Mouse (Mus musculus) stomach, embryonic 14.5 days (tissue): ENCODE measurements at regions not wholly inside any gene's neighbourhood (a gene's known extent, or its start where the extent isn't known, plus 50 kb on each side); places are given as distances from the start of the nearest gene placed in this dataset.
A peak's percentile ranks its signal among the peaks of the same experiment; 100 is the strongest.

ENCODE experiments used
- ATAC-seq: fragments of 200-750 bp; cut with Nextera tagmentation; 2 replicates; pipeline ENCODE4 v1.8.0; 2017; ENCODE audit warnings: low read depth, moderate TSS enrichment; ENCODE audit not compliant: insufficient number of reproducible peaks, insufficient read depth, low FRiP score
- H3K27ac ChIP-seq: fragments of 300-500 bp; sonication (generic); 2 replicates; pipeline ENCODE4 v1.5.1; 2014; ENCODE audit warnings: mild to moderate bottlenecking, low read length, moderate library complexity, mixed read lengths
- H3K27me3 ChIP-seq: fragments of 300-500 bp; sonication (generic); 2 replicates; pipeline ENCODE4 v1.6.1; 2014; ENCODE audit warnings: low read length, control low read depth, mixed read lengths; ENCODE audit not compliant: control insufficient read depth, insufficient read depth
- H3K36me3 ChIP-seq: fragments of 300-500 bp; sonication (generic); 2 replicates; pipeline ENCODE4 v1.6.1; 2014; ENCODE audit warnings: mild to moderate bottlenecking, control low read depth, low read length, moderate library complexity, mixed read lengths; ENCODE audit not compliant: control insufficient read depth, insufficient read depth
- H3K4me1 ChIP-seq: fragments of 300-500 bp; sonication (generic); 2 replicates; pipeline ENCODE4 v1.6.1; 2014; ENCODE audit warnings: low read length, control low read depth, mixed read lengths; ENCODE audit not compliant: control insufficient read depth, insufficient read depth
- H3K4me2 ChIP-seq: fragments of 300-500 bp; sonication (generic); replicated peaks from 2 replicates; pipeline ENCODE4 v1.6.1; 2014; ENCODE audit warnings: low read depth, low read length, control low read depth
- H3K4me3 ChIP-seq: fragments of 300-500 bp; sonication (generic); 2 replicates; pipeline ENCODE4 v1.5.1; 2014; ENCODE audit warnings: low read depth, low read length, control low read depth
- H3K9ac ChIP-seq: fragments of 300-500 bp; sonication (generic); replicated peaks from 2 replicates; pipeline ENCODE4 v1.6.1; 2014; ENCODE audit warnings: low read depth, mild to moderate bottlenecking, control low read depth, low read length, moderate library complexity, mixed read lengths
- H3K9me3 ChIP-seq: fragments of 300-500 bp; sonication (generic); 2 replicates; pipeline ENCODE4 v1.6.1; 2016; ENCODE audit warnings: low read depth, low read length, control low read depth; ENCODE audit not compliant: control insufficient read depth
- WGBS: fragments of 180-500 bp; shearing (Covaris S2); extraction: QIAGEN DNeasy Blood & Tissue Kit; methylation state at CpG from one replicate; pipeline ENCODE4 v1.1.7; 2014; 5-methylcytosine and 5-hydroxymethylcytosine counted together

- Histone ChIP-seq H3K9ac (no peak overlapping the region), H3K4me1 (no peaks in the 10 kb centered on the region), H3K4me2 (no peak overlapping the region), H3K27ac (no peak overlapping the region), H3K4me3 (no peak overlapping the region), H3K27me3 (no peaks in the 10 kb centered on the region), H3K36me3 (no peaks in the 10 kb centered on the region), H3K9me3 (no peaks in the 10 kb centered on the region)
- 65% methylated on average over 4 of the region's 4 CpGs for WGBS
- ATAC-seq = no peak
Observed at GRCm38 (mm10) chr14:102891552-102891951, 90.9 kb downstream of the Kctd12 start.

DNA sequence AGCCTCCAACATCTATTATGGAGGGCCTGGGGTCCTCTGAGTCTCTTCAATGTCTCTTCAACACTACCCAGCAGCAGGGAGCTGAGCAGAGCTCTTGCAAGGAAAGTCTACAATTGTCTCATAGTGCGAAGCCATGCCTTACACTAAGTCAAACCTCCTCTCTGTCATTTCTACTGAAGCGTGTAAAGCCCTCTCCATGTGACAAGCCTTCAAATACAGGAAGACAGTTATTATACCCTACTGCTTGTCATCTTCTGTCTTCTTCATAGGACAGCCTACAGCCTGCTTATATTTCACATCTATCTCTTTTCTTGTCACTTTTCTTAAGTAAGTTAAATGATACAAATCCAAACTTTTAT is 97.2 kb downstream of the Kctd12 start:
- ATAC-seq = no peak

DNA sequence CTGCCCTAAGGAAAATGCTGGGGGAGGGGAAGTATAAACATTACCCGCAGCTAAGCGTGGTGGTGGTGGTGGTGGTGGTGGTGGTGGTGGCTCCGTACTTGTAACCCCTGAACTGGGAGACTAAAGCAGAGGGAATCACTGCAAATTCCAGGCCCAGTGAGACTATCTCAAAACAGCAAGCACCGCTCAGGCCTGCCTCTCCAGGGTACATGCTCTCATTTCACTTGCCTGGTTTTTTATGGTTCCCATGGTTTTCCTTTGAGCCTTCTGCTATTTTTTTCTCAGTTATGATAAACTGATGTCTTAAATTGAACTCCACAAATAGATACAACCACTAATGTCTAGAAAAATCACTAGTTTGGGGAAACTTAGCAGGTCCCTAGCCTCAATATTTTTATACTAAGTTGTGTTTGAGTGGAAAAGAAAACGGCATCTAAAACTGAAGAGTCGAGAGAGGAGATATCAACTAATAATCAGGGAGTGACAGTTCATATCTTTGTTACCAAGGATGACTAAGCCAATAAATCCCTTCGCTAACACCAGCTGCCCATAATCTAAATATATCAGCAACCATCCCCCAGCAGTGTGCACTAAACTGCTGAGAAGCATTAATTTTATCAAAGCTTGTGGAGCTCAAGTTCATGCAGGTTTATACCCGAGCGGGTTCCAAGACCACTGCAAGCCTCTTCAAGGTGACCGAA is 97.7 kb downstream of the Kctd12 start:
- WGBS = 71% methylated on average over 10 of the region's 10 CpGs
- no peak overlapping the region for H3K4me2 ChIP-seq
- H3K4me3 ChIP-seq = no peak overlapping the region
- no peak overlapping the region for H3K27ac ChIP-seq
- no peaks in the 10 kb centered on the region for H3K36me3 ChIP-seq
- no peaks in the 10 kb centered on the region for H3K27me3 ChIP-seq
- no peaks in the 10 kb centered on the region for H3K9me3 ChIP-seq
- H3K4me1 ChIP-seq = 0 out of 2 replicates have a peak, but pooled peaks cover 3% of the 10 kb centered on the region
- no peak overlapping the region for H3K9ac ChIP-seq
- no peak for ATAC-seq

More for the DNA sequence above, 97.2 kb downstream of the Kctd12 start:
- WGBS = 86% methylated on average over 2 of the region's 2 CpGs
- Histone ChIP-seq H3K9ac (no peak overlapping the region), H3K9me3 (no peaks in the 10 kb centered on the region), H3K4me2 (no peak overlapping the region), H3K4me1 (0 out of 2 replicates have a peak, but pooled peaks cover 3% of the 10 kb centered on the region), H3K27ac (no peak overlapping the region), H3K36me3 (no peaks in the 10 kb centered on the region), H3K27me3 (no peaks in the 10 kb centered on the region), H3K4me3 (no peak overlapping the region)

DNA sequence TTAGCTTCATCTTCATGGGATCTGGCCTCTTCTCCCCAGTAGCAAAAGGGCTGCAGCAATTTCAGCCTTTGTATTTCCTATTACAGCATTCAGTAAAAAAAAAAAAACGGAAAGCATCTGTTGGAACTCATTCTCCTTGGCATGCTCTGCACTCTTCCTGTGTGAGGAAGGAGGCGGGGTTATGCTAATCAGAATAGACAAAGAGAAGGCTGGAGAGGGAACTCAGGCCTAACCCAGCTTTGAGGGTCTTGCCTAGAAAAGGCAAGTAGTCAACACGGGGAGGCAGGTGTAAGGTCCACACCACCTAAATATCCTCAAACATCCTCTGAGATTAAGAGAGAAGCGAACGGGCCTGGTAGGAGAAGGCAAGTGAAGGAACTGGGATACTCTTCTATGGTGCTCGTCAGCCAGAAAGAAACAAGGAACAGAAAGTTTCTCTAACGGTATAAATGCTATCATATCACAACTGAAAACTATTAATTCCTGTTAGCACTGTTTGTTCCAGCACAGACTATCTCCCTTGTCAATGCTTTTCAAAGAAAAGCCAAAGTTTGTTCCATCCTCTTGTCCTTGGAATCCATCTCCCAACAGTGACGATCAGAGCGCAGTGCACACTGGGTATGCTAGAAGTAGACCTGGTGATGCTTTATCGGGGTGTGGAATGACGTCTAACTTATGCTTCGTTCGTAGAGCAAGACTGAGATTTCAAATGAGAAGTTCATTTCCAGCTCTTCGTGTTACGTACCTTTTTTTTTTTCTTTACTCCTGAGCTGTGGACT is 98.9 kb downstream of the Kctd12 start:
- H3K4me3 ChIP-seq = no peak overlapping the region
- no peaks in the 10 kb centered on the region for H3K9me3 ChIP-seq
- no peaks in the 10 kb centered on the region for H3K27me3 ChIP-seq
- 0 out of 2 replicates have a peak, but pooled peaks cover 3% of the 10 kb centered on the region for H3K4me1 ChIP-seq
- no peaks in the 10 kb centered on the region for H3K36me3 ChIP-seq
- ATAC-seq = peak; percentile 47; the same call in 1 of the 2 replicates
- H3K27ac ChIP-seq = no peak overlapping the region
- WGBS = 85% methylated on average over 15 of the region's 15 CpGs
- no peak overlapping the region for H3K9ac ChIP-seq
- H3K4me2 ChIP-seq = no peak overlapping the region

DNA sequence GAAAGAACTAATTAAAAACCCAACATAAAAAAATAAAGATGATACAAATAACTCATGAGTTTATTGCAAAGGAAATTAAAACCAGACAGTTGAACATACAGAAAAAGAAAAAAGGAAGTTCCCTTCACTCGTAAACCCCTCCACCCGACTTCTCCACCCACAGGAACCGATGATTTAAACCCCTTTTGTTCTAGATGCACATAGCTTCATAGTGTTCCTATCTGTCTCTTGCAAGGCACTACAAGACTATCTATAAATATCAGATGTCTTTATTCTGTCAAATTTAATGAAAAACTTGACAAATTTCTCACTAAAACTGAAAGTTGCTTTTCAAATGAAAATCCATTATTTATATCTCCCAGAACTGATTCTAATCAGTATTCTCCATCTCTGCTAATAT is 100.2 kb downstream of the Kctd12 start:
- 83% methylated on average over 3 of the region's 3 CpGs for WGBS
- no peaks in the 10 kb centered on the region for H3K36me3 ChIP-seq
- H3K27me3 ChIP-seq = no peaks in the 10 kb centered on the region
- H3K27ac ChIP-seq = no peak overlapping the region
- no peaks in the 10 kb centered on the region for H3K9me3 ChIP-seq
- no peak overlapping the region for H3K4me2 ChIP-seq
- 0 out of 2 replicates have a peak, but pooled peaks cover 3% of the 10 kb centered on the region for H3K4me1 ChIP-seq
- no peak overlapping the region for H3K9ac ChIP-seq
- no peak overlapping the region for H3K4me3 ChIP-seq
- no peak for ATAC-seq

DNA sequence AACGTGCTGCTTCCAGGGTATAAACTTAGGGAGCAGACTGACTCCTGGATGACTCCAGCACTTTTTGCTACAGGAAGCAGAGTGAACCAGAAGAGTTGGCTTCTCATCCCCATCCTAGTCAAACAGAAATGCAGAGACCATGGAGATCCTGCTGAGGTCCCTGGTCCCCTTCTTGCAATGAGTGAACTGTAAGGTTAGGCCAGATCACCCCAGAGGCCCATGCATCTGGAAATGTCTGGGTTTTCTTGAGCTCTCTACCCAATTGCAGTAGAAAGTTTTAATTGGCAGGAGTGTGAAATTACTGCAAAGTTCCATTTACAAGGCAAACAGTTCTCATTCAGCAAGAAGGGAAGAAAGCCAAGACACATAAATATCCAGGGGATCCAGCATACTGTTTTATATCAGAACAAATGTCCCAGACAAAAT is 101.8 kb downstream of the Kctd12 start:
- peak; percentile 58; the same call in 1 of the 2 replicates for ATAC-seq
- Histone ChIP-seq H3K27ac (no peak overlapping the region), H3K36me3 (no peaks in the 10 kb centered on the region), H3K9me3 (no peaks in the 10 kb centered on the region), H3K4me1 (0 out of 2 replicates have a peak, but pooled peaks cover 3% of the 10 kb centered on the region), H3K9ac (no peak overlapping the region), H3K27me3 (no peaks in the 10 kb centered on the region), H3K4me2 (no peak overlapping the region), H3K4me3 (no peak overlapping the region)
- 36% methylated on average over 1 of the region's 1 CpGs for WGBS

GRCm38 (mm10) chr14:102878572-102878971 is 103.9 kb downstream of the Kctd12 start:
- H3K4me3 ChIP-seq = no peak overlapping the region
- no peaks in the 10 kb centered on the region for H3K36me3 ChIP-seq
- H3K27ac ChIP-seq = no peak overlapping the region
- no peaks in the 10 kb centered on the region for H3K4me1 ChIP-seq
- no peaks in the 10 kb centered on the region for H3K27me3 ChIP-seq
- no peak overlapping the region for H3K4me2 ChIP-seq
- no peak for ATAC-seq
- no peak overlapping the region for H3K9ac ChIP-seq
- no peaks in the 10 kb centered on the region for H3K9me3 ChIP-seq
- 88% methylated on average over 6 of the region's 6 CpGs for WGBS

- 91% methylated on average over 1 of the region's 1 CpGs for WGBS
- Histone ChIP-seq H3K9me3 (no peaks in the 10 kb centered on the region), H3K36me3 (no peaks in the 10 kb centered on the region), H3K4me1 (no peaks in the 10 kb centered on the region), H3K27ac (no peak overlapping the region), H3K9ac (no peak overlapping the region), H3K27me3 (no peaks in the 10 kb centered on the region), H3K4me3 (no peak overlapping the region), H3K4me2 (no peak overlapping the region)
- ATAC-seq = no peak
Observed at GRCm38 (mm10) chr14:102868160-102868559, 114.3 kb downstream of the Kctd12 start.
